Mouse (Mus musculus): Measurements from ENCODE around the gene Zfp462.
A peak's percentile ranks its signal among the peaks of the same experiment; 100 is the strongest.
"Not testable (repeated sequence)": the region's sequence is repeated elsewhere in the genome, so short reads cannot be mapped to it uniquely, and the experiment has no call there.

Gene Zfp462

GRCm38 (mm10) chr4:54953657-54954395, 9.0 kb downstream of the Zfp462 start:
- DNase-seq: no peak

- DNase-seq: no peak
Observed at GRCm38 (mm10) chr4:54954455-54954854, 9.6 kb downstream of the Zfp462 start.

GRCm38 (mm10) chr4:54960776-54961175, 15.9 kb downstream of the Zfp462 start:
- no peak for DNase-seq

- no peak for DNase-seq
Observed at GRCm38 (mm10) chr4:54962141-54962540, 17.3 kb downstream of the Zfp462 start.

GRCm38 (mm10) chr4:54963551-54963950, 18.7 kb downstream of the Zfp462 start:
- DNase-seq: no peak

- DNase-seq: no peak
Observed at GRCm38 (mm10) chr4:54965169-54965695, 20.4 kb downstream of the Zfp462 start.

- peak; percentile 66 for DNase-seq
Observed at GRCm38 (mm10) chr4:54966161-54966806, 21.4 kb downstream of the Zfp462 start.

GRCm38 (mm10) chr4:54967166-54967565, 22.3 kb downstream of the Zfp462 start:
- no peak for DNase-seq

GRCm38 (mm10) chr4:54967721-54968120, 22.9 kb downstream of the Zfp462 start:
- no peak for DNase-seq

GRCm38 (mm10) chr4:54969671-54970295, 24.9 kb downstream of the Zfp462 start:
- DNase-seq: no peak

GRCm38 (mm10) chr4:54971386-54971785, 26.5 kb downstream of the Zfp462 start:
- no peak for DNase-seq

- no peak for DNase-seq
Observed at GRCm38 (mm10) chr4:54972096-54972495, 27.2 kb downstream of the Zfp462 start.

- no peak for DNase-seq
Observed at GRCm38 (mm10) chr4:54972827-54973560, 28.1 kb downstream of the Zfp462 start.

- no peak for DNase-seq
Observed at GRCm38 (mm10) chr4:54979771-54980472, 35.1 kb downstream of the Zfp462 start.

- DNase-seq: no peak
Observed at GRCm38 (mm10) chr4:54984502-54984901, 39.7 kb downstream of the Zfp462 start.

- DNase-seq: no peak
Observed at GRCm38 (mm10) chr4:54986671-54987070, 41.8 kb downstream of the Zfp462 start.

- DNase-seq: no peak
Observed at GRCm38 (mm10) chr4:54987256-54987655, 42.4 kb downstream of the Zfp462 start.

GRCm38 (mm10) chr4:54987926-54988325, 43.1 kb downstream of the Zfp462 start:
- DNase-seq: no peak

- DNase-seq: no peak
Observed at GRCm38 (mm10) chr4:54991973-54992372, 47.1 kb downstream of the Zfp462 start.

GRCm38 (mm10) chr4:54993001-54993400, 48.2 kb downstream of the Zfp462 start:
- DNase-seq: not testable (repeated sequence)

- DNase-seq: no peak
Observed at GRCm38 (mm10) chr4:54995258-54995657, 50.4 kb downstream of the Zfp462 start.

GRCm38 (mm10) chr4:54996064-54996463, 51.2 kb downstream of the Zfp462 start:
- DNase-seq: no peak

All from layer of hippocampus, adult 9-11 months (tissue).